Mouse (Mus musculus): ENCODE data around the gene Plekhg6. TPM values are rescaled to one million over a fixed set of nuclear protein-coding genes. Genes with fewer than 3 reads are reported as not detected.

Plekhg6 gene
- polyA plus RNA-seq, 1 experiment from 2014 or later = 1.4 TPM

DNA sequence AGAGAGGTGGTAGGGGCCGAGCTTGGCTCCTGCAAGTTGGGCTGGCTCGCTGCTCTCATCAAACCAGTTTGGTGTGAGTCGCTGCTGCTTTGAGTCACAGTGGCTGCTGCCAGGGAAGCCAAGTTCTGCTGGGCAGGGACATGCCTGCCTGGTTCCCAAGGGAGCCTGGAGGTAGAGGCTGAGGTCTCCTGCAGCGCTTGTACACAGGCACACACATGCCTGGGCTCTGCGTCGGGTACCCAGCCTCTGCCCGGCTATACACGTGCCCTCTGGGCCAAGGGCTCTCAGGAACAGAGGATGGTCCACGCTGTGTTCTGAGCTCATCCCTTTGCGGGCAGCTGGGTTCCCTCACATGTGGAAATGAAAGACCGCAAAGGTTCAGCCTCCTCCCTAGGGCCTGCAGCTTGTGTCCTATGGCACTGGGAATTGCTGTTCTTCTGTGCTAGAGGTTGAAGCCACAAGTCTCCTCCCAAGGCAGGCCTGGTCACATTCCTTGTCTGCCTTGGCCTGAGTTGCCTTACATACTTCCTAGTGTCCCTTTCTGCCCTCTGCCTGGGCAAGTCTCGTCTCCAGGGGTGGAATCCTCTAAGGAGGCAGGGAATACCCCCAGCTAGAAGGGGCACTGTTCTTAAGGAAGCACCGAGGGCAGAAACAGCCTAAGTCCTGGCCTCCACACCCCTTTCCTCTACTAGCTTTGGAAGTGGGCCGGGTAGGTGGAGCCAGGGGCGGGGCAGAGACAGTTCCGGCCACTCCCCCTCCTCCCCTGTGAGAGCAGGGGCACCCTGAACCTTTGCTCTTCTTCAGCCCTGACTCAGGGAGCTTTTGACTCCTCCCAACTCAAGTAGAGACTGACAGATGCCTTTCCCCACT lies 2.8 kb downstream of the Plekhg6 start:
- 34% methylated on average over 16 of the region's 16 CpGs for WGBS
- Histone ChIP-seq H3K27me3 (replicated peaks; ENCODE audit: control insufficient read depth, insufficient read depth, low read length) (peaks cover 49% of the 10 kb centered on the region), H3K9me3 (ENCODE audit: control insufficient read depth, low read length) (no peaks in the 10 kb centered on the region), H3K4me3 (ENCODE audit: low read depth, low read length) (no peak overlapping the region), H3K27ac (replicated peaks; ENCODE audit: low read depth, low read length) (peak overlapping the region; percentile 44; the same call in 1 of the 2 replicates), H3K36me3 (ENCODE audit: control insufficient read depth, insufficient read depth, low read length) (no peaks in the 10 kb centered on the region), H3K4me1 (ENCODE audit: control insufficient read depth, insufficient read depth, low read length) (peaks cover 20% of the 10 kb centered on the region), H3K9ac (ENCODE audit: low read depth, low read length) (no peak overlapping the region), H3K4me2 (ENCODE audit: low read depth, low read length) (peak overlapping the region; percentile 23; the same call in 1 of the 2 replicates)
- DNase-seq (ENCODE audit: low spot score) (peak; percentile 74), ATAC-seq (ENCODE audit: low read depth) (peak; percentile 62)

DNA sequence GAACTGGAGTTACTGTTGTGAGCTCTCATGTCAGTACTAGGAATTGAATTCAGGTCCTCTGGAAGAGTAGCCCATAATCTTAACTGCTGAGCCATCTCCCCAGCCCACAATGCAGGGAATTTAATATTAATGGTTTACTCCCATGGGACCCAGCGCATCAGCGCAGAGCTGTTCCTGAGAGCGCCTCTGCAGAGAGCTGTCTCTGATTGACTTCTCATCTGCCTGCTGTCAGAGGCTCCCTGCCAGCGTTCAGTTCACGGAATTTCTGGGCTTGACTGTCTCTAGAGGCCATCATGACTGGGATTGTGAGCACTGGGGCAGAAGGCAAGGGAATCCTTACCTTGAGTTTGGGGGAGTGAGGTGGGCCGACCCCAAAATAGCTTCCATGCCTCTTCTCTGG lies 3.6 kb downstream of the Plekhg6 start:
- H3K36me3 ChIP-seq (ENCODE audit: control insufficient read depth, insufficient read depth, low read length) = no peaks in the 10 kb centered on the region
- DNase-seq (ENCODE audit: low spot score) = no peak
- ATAC-seq (ENCODE audit: low read depth) = no peak
- H3K4me1 ChIP-seq (ENCODE audit: control insufficient read depth, insufficient read depth, low read length) = peaks cover 20% of the 10 kb centered on the region
- no peak overlapping the region for H3K4me2 ChIP-seq (ENCODE audit: low read depth, low read length)
- 50% methylated on average over 6 of the region's 6 CpGs for WGBS
- no peak overlapping the region for H3K4me3 ChIP-seq (ENCODE audit: low read depth, low read length)
- H3K9ac ChIP-seq (ENCODE audit: low read depth, low read length) = no peak overlapping the region
- H3K27me3 ChIP-seq (replicated peaks; ENCODE audit: control insufficient read depth, insufficient read depth, low read length) = peaks cover 42% of the 10 kb centered on the region
- no peaks in the 10 kb centered on the region for H3K9me3 ChIP-seq (ENCODE audit: control insufficient read depth, low read length)
- peak overlapping the region; percentile 44; the same call in 1 of the 2 replicates for H3K27ac ChIP-seq (replicated peaks; ENCODE audit: low read depth, low read length)

DNA sequence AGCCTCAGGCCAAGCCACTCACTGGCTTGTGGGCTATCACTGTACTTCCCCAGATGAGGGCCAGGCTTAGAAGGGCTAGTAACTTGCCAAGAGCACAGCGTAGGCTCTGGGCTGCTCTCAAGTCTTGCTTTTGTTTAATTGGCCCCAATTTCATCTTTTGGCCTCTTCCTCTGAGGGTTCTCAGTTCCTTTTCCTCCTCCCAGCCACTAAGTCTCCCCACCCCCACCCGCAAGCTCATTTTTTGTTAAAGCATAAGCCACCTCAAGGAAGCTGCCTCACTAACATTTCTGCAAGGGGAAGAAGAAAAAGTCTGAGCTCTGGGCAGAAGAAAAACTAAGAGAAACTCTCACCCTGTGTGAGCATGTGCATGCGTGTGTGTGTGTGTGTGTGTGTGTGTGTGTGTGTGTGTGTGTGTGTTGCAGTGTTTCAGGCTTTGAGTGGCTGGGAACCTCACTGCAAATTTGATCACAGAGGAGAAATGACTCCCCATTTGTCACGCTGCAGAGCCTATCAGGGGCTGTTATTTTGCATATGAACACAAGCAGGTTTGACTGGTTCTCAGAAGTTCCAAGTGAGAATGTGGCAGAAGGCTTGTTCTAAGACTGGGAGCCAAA lies 12.7 kb downstream of the Plekhg6 start:
- H3K4me3 ChIP-seq (ENCODE audit: low read depth, low read length) = no peak overlapping the region
- H3K9ac ChIP-seq (ENCODE audit: low read depth, low read length) = no peak overlapping the region
- no peak overlapping the region for H3K4me2 ChIP-seq (ENCODE audit: low read depth, low read length)
- DNase-seq (ENCODE audit: low spot score) (peak; percentile 88), ATAC-seq (ENCODE audit: low read depth) (peak; percentile 83)
- no peaks in the 10 kb centered on the region; the same call in 1 of the 2 replicates for H3K27me3 ChIP-seq (replicated peaks; ENCODE audit: control insufficient read depth, insufficient read depth, low read length)
- H3K27ac ChIP-seq (replicated peaks; ENCODE audit: low read depth, low read length) = peak overlapping the region; percentile 54
- no peaks in the 10 kb centered on the region for H3K9me3 ChIP-seq (ENCODE audit: control insufficient read depth, low read length)
- WGBS = 39% methylated on average over 4 of the region's 4 CpGs
- peaks cover 8% of the 10 kb centered on the region; the same call in 1 of the 2 replicates for H3K4me1 ChIP-seq (ENCODE audit: control insufficient read depth, insufficient read depth, low read length)
- no peaks in the 10 kb centered on the region for H3K36me3 ChIP-seq (ENCODE audit: control insufficient read depth, insufficient read depth, low read length)

DNA sequence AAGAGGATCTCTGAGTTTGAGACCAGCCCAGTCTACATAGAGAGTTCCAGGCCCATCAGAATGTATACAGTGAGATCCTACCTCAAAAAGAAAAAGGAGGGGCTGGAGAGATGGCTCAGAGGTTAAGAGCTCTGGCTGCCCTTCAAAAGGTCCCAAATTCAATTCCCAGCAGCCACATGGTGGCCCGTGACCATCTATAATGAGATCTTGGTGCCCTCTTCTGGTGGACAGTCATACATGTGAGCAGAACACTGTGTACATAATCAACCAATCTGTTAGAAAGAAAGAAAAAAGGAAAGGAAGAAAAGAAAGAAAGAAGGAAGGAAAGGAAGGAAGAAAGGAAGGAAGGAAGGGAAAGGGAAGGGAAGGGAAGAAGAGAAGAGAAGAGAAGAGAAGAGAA lies 14.5 kb downstream of the Plekhg6 start:
- ATAC-seq (ENCODE audit: low read depth) = no peak
- no peak overlapping the region for H3K4me2 ChIP-seq (ENCODE audit: low read depth, low read length)
- DNase-seq (ENCODE audit: low spot score) = no peak
- no peak overlapping the region for H3K27ac ChIP-seq (replicated peaks; ENCODE audit: low read depth, low read length)
- no peak overlapping the region for H3K4me3 ChIP-seq (ENCODE audit: low read depth, low read length)
- H3K9me3 ChIP-seq (ENCODE audit: control insufficient read depth, low read length) = no peaks in the 10 kb centered on the region
- H3K27me3 ChIP-seq (replicated peaks; ENCODE audit: control insufficient read depth, insufficient read depth, low read length) = peaks cover 8% of the 10 kb centered on the region
- H3K9ac ChIP-seq (ENCODE audit: low read depth, low read length) = no peak overlapping the region
- peaks cover 17% of the 10 kb centered on the region for H3K36me3 ChIP-seq (ENCODE audit: control insufficient read depth, insufficient read depth, low read length)
- peaks cover 9% of the 10 kb centered on the region; the same call in 1 of the 2 replicates for H3K4me1 ChIP-seq (ENCODE audit: control insufficient read depth, insufficient read depth, low read length)
- 77% methylated on average over 1 of the region's 1 CpGs for WGBS

DNA sequence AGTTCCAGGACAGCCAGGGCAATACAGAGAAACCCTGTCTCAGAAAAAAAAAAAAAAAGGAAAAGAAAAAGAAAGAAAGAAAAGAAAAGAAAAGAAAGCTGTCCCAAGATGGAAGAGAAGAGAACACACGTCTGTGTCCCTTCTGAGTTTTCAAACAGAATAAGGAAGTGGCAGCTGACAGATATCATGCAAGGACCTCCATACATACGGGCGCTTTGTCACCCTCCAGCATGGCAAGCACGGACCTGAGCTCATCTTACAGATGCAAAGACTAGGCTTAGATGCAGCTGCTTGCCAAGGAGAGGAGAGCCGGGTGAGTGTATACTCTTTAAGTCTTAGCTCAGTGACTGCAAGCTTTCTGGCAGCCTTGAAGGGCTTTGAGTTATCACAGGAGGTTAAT lies 15.1 kb downstream of the Plekhg6 start:
- H3K27ac ChIP-seq (replicated peaks; ENCODE audit: low read depth, low read length) = no peak overlapping the region
- H3K4me3 ChIP-seq (ENCODE audit: low read depth, low read length) = no peak overlapping the region
- peaks cover 9% of the 10 kb centered on the region; the same call in 1 of the 2 replicates for H3K4me1 ChIP-seq (ENCODE audit: control insufficient read depth, insufficient read depth, low read length)
- WGBS = 81% methylated on average over 5 of the region's 5 CpGs
- H3K27me3 ChIP-seq (replicated peaks; ENCODE audit: control insufficient read depth, insufficient read depth, low read length) = peaks cover 8% of the 10 kb centered on the region
- H3K9me3 ChIP-seq (ENCODE audit: control insufficient read depth, low read length) = no peaks in the 10 kb centered on the region
- H3K9ac ChIP-seq (ENCODE audit: low read depth, low read length) = no peak overlapping the region
- DNase-seq (ENCODE audit: low spot score) (no peak), ATAC-seq (ENCODE audit: low read depth) (no peak)
- H3K36me3 ChIP-seq (ENCODE audit: control insufficient read depth, insufficient read depth, low read length) = peaks cover 23% of the 10 kb centered on the region
- no peak overlapping the region for H3K4me2 ChIP-seq (ENCODE audit: low read depth, low read length)

DNA sequence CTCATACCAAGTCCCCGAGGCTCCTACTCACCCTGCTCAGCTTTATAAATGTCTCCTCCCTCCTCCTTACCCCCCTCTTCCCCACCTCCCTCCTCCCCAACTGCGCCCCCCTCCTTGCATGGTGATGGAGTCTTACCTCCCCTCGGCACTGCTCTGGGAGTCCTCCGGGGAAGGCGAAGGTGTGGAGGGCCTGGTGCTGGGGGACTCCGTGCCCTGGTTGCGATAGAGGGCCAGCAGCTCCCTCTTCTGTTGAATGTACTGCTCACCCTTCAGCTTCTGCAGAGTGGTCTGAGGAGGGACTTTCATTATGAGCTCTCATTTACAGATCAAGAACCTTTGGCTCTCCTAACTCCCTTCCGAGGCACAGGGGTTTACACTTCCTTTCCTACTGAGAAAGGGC lies 16.1 kb downstream of the Plekhg6 start:
- 9% methylated on average over 8 of the region's 8 CpGs for WGBS
- no peaks in the 10 kb centered on the region for H3K9me3 ChIP-seq (ENCODE audit: control insufficient read depth, low read length)
- H3K4me3 ChIP-seq (ENCODE audit: low read depth, low read length) = no peak overlapping the region
- H3K4me2 ChIP-seq (ENCODE audit: low read depth, low read length) = no peak overlapping the region
- peaks cover 34% of the 10 kb centered on the region for H3K36me3 ChIP-seq (ENCODE audit: control insufficient read depth, insufficient read depth, low read length)
- H3K27ac ChIP-seq (replicated peaks; ENCODE audit: low read depth, low read length) = no peak overlapping the region
- H3K9ac ChIP-seq (ENCODE audit: low read depth, low read length) = no peak overlapping the region
- peak; percentile 37; the same call in 1 of the 2 replicates for ATAC-seq (ENCODE audit: low read depth)
- peaks cover 8% of the 10 kb centered on the region for H3K27me3 ChIP-seq (replicated peaks; ENCODE audit: control insufficient read depth, insufficient read depth, low read length)
- H3K4me1 ChIP-seq (ENCODE audit: control insufficient read depth, insufficient read depth, low read length) = peaks cover 9% of the 10 kb centered on the region; the same call in 1 of the 2 replicates
- no peak for DNase-seq (ENCODE audit: low spot score)

DNA sequence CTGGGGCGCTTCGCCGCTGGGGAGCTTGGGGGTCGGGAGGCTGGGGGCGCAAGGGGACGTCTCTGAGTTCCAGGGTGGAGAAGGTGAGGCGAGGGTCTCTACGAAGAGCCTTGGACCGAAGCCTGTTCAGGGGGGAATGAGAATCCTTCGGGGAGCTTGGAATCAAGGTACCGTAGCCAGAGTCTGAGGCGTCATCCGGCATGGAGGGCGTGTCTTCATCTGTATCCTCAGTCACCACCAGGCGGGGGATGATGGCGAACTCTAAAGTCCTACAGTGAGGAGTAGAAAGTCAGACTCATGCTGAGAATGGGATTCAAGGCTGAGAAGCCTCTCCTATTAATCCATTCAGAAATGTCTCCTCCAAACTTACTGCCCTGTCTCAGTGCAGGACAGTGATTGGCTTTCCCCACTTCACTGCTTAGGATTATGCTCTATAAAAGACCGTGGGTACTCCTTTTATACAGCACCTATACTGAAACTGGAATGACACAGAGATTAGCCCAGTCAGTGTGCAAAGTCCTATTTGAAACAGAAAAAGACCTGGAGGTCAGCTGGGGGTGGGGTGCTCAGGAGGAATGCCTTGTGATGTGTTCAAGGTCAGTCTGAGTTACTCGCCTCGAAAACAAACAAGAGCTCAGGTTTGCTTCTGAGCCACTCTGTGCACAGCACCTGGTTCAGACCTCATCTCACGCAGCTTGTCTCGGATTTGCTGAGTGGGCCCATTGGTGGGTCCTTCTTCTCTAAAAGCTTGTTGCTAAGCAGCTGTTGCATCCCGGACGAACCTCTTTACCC lies 16.9 kb downstream of the Plekhg6 start:
- H3K4me2 ChIP-seq (ENCODE audit: low read depth, low read length) = peak overlapping the region; percentile 19; the same call in 1 of the 2 replicates
- no peak overlapping the region for H3K27ac ChIP-seq (replicated peaks; ENCODE audit: low read depth, low read length)
- no peak overlapping the region for H3K9ac ChIP-seq (ENCODE audit: low read depth, low read length)
- ATAC-seq (ENCODE audit: low read depth) (no peak), DNase-seq (ENCODE audit: low spot score) (no peak)
- 10% methylated on average over 23 of the region's 23 CpGs for WGBS
- H3K27me3 ChIP-seq (replicated peaks; ENCODE audit: control insufficient read depth, insufficient read depth, low read length) = peaks cover 8% of the 10 kb centered on the region
- H3K4me1 ChIP-seq (ENCODE audit: control insufficient read depth, insufficient read depth, low read length) = peaks cover 9% of the 10 kb centered on the region; the same call in 1 of the 2 replicates
- no peaks in the 10 kb centered on the region for H3K9me3 ChIP-seq (ENCODE audit: control insufficient read depth, low read length)
- no peak overlapping the region for H3K4me3 ChIP-seq (ENCODE audit: low read depth, low read length)
- peaks cover 42% of the 10 kb centered on the region for H3K36me3 ChIP-seq (ENCODE audit: control insufficient read depth, insufficient read depth, low read length)

DNA sequence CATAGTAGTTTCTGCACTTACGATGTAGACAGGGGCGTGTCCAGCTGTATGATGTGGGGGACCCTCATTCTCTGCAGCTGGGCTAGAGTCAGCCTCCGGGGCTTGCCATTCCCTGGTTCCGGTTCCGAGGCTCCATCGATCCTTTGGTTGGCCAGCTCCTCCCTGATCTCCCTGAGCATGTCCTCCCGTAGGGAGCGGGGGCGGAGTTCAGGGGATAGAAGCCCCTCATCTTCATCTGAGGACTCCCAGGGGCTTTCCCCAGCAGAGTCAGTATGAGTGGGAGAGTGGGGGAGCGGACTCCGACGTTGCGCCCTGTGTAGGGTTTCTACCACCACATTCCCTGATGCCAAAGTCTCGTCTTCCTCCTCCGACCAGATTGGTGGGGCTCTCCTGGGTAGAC lies 17.6 kb downstream of the Plekhg6 start:
- no peak for ATAC-seq (ENCODE audit: low read depth)
- Histone ChIP-seq H3K4me1 (ENCODE audit: control insufficient read depth, insufficient read depth, low read length) (peaks cover 9% of the 10 kb centered on the region; the same call in 1 of the 2 replicates), H3K4me3 (ENCODE audit: low read depth, low read length) (no peak overlapping the region), H3K27ac (replicated peaks; ENCODE audit: low read depth, low read length) (no peak overlapping the region), H3K9ac (ENCODE audit: low read depth, low read length) (no peak overlapping the region), H3K4me2 (ENCODE audit: low read depth, low read length) (peak overlapping the region; percentile 19; the same call in 1 of the 2 replicates), H3K9me3 (ENCODE audit: control insufficient read depth, low read length) (no peaks in the 10 kb centered on the region), H3K27me3 (replicated peaks; ENCODE audit: control insufficient read depth, insufficient read depth, low read length) (peaks cover 8% of the 10 kb centered on the region), H3K36me3 (ENCODE audit: control insufficient read depth, insufficient read depth, low read length) (peaks cover 48% of the 10 kb centered on the region)
- 29% methylated on average over 15 of the region's 15 CpGs for WGBS
- DNase-seq (ENCODE audit: low spot score) = no peak
